Mouse (Mus musculus): ENCODE results near the gene Nlgn2. TPM values are rescaled to one million over a fixed set of nuclear protein-coding genes. Genes with fewer than 3 reads are reported as not detected.
"Not testable (repeated sequence)": the region's sequence is repeated elsewhere in the genome, so short reads cannot be mapped to it uniquely, and the experiment has no call there.

The Nlgn2 gene
- polyA plus RNA-seq, 1 experiment from 2014 or later = 14.7 TPM

GRCm38 (mm10) chr11:69878399-69878798 lies 40.8 kb upstream of the Nlgn2 start:
- Histone ChIP-seq H3K9ac (0 out of 2 replicates have a peak overlapping the region, but pooled peaks have one; percentile 18), H3K27ac (no peak overlapping the region), H3K36me3 (no peaks in the 10 kb centered on the region), H3K4me1 (peaks cover 27% of the 10 kb centered on the region), H3K9me3 (replicated peaks) (no peaks in the 10 kb centered on the region), H3K27me3 (peaks cover 24% of the 10 kb centered on the region), H3K4me2 (replicated peaks) (no peak overlapping the region), H3K4me3 (no peak overlapping the region)
- WGBS = 82% methylated on average over 3 of the region's 3 CpGs
- no peak for ATAC-seq (ENCODE audit: low FRiP score)

- H3K27ac ChIP-seq = no peak within 1 kb of the TSS; the same call in 1 of the 2 replicates
- 92% methylated on average over 11 of the region's 11 CpGs for WGBS
- no peaks in the 10 kb centered on the region for H3K9me3 ChIP-seq (replicated peaks)
- H3K4me2 ChIP-seq (replicated peaks) = peak within 1 kb of the TSS; percentile 44
- peaks cover 24% of the 10 kb centered on the region for H3K27me3 ChIP-seq
- peak within 1 kb of the TSS; percentile 29; the same call in 1 of the 2 replicates for H3K9ac ChIP-seq
- H3K36me3 ChIP-seq = no peaks in the 10 kb centered on the region
- H3K4me3 ChIP-seq = 0 out of 2 replicates have a peak within 1 kb of the TSS, but pooled peaks have one; percentile 6
- no peak for ATAC-seq (ENCODE audit: low FRiP score)
- peaks cover 27% of the 10 kb centered on the region for H3K4me1 ChIP-seq
Measured at GRCm38 (mm10) chr11:69877878-69878277, 40.3 kb upstream of the Nlgn2 start, which contains the start of gene Tmem95. Gene Tmem95, minus strand, starts transcription at chr11:69878018.

- no peak overlapping the region for H3K27ac ChIP-seq
- WGBS = under 1% methylated on average over 12 of the region's 12 CpGs
- H3K9me3 ChIP-seq (replicated peaks) = no peaks in the 10 kb centered on the region
- peak overlapping the region; percentile 44 for H3K4me2 ChIP-seq (replicated peaks)
- H3K4me3 ChIP-seq = 0 out of 2 replicates have a peak overlapping the region, but pooled peaks have one; percentile 6
- peak overlapping the region; percentile 29; the same call in 1 of the 2 replicates for H3K9ac ChIP-seq
- peaks cover 16% of the 10 kb centered on the region for H3K27me3 ChIP-seq
- peaks cover 27% of the 10 kb centered on the region for H3K4me1 ChIP-seq
- no peaks in the 10 kb centered on the region for H3K36me3 ChIP-seq
- ATAC-seq (ENCODE audit: low FRiP score) = 0 out of 2 replicates have a peak, but pooled peaks have one; percentile 34
Measured at GRCm38 (mm10) chr11:69876867-69877266, 39.3 kb upstream of the Nlgn2 start.

GRCm38 (mm10) chr11:69876186-69876585 lies 38.6 kb upstream of the Nlgn2 start:
- Histone ChIP-seq H3K4me3 (no peak overlapping the region), H3K27me3 (peaks cover 12% of the 10 kb centered on the region), H3K9ac (no peak overlapping the region), H3K4me1 (peaks cover 24% of the 10 kb centered on the region), H3K36me3 (no peaks in the 10 kb centered on the region), H3K27ac (peak overlapping the region; percentile 17; the same call in 1 of the 2 replicates), H3K9me3 (replicated peaks) (no peaks in the 10 kb centered on the region), H3K4me2 (replicated peaks) (no peak overlapping the region)
- WGBS = 67% methylated on average over 7 of the region's 7 CpGs
- no peak for ATAC-seq (ENCODE audit: low FRiP score)

- Histone ChIP-seq H3K27me3 (no peaks in the 10 kb centered on the region; the same call in 1 of the 2 replicates), H3K9me3 (replicated peaks) (no peaks in the 10 kb centered on the region), H3K4me3 (no peak overlapping the region), H3K9ac (no peak overlapping the region), H3K27ac (no peak overlapping the region), H3K4me1 (peaks cover 5% of the 10 kb centered on the region), H3K4me2 (replicated peaks) (no peak overlapping the region), H3K36me3 (no peaks in the 10 kb centered on the region)
- ATAC-seq (ENCODE audit: low FRiP score) = no peak
- 87% methylated on average over 4 of the region's 4 CpGs for WGBS
Measured at GRCm38 (mm10) chr11:69872451-69872850, 34.9 kb upstream of the Nlgn2 start.

- peaks cover 4% of the 10 kb centered on the region; the same call in 1 of the 2 replicates for H3K27me3 ChIP-seq
- no peak for ATAC-seq (ENCODE audit: low FRiP score)
- H3K9ac ChIP-seq = no peak overlapping the region
- H3K27ac ChIP-seq = no peak overlapping the region
- H3K4me2 ChIP-seq (replicated peaks) = no peak overlapping the region
- no peak overlapping the region for H3K4me3 ChIP-seq
- no peaks in the 10 kb centered on the region for H3K4me1 ChIP-seq
- no peaks in the 10 kb centered on the region for H3K9me3 ChIP-seq (replicated peaks)
- 86% methylated on average over 7 of the region's 7 CpGs for WGBS
- no peaks in the 10 kb centered on the region for H3K36me3 ChIP-seq
Measured at GRCm38 (mm10) chr11:69871822-69872221, 34.2 kb upstream of the Nlgn2 start.

GRCm38 (mm10) chr11:69870289-69871069 lies 32.9 kb upstream of the Nlgn2 start:
- no peak overlapping the region for H3K4me3 ChIP-seq
- no peak overlapping the region for H3K4me2 ChIP-seq (replicated peaks)
- no peak overlapping the region for H3K27ac ChIP-seq
- no peaks in the 10 kb centered on the region for H3K4me1 ChIP-seq
- H3K27me3 ChIP-seq = peaks cover 5% of the 10 kb centered on the region; the same call in 1 of the 2 replicates
- 95% methylated on average over 2 of the region's 2 CpGs for WGBS
- ATAC-seq (ENCODE audit: low FRiP score) = no peak
- no peak overlapping the region for H3K9ac ChIP-seq
- no peaks in the 10 kb centered on the region for H3K9me3 ChIP-seq (replicated peaks)
- no peaks in the 10 kb centered on the region for H3K36me3 ChIP-seq

- no peaks in the 10 kb centered on the region for H3K4me1 ChIP-seq
- no peak overlapping the region for H3K4me2 ChIP-seq (replicated peaks)
- WGBS = 74% methylated on average over 9 of the region's 9 CpGs
- no peak overlapping the region for H3K27ac ChIP-seq
- H3K27me3 ChIP-seq = 0 out of 2 replicates have a peak, but pooled peaks cover 5% of the 10 kb centered on the region
- H3K36me3 ChIP-seq = no peaks in the 10 kb centered on the region
- no peak overlapping the region for H3K9ac ChIP-seq
- no peak for ATAC-seq (ENCODE audit: low FRiP score)
- no peaks in the 10 kb centered on the region for H3K9me3 ChIP-seq (replicated peaks)
- H3K4me3 ChIP-seq = no peak overlapping the region
Measured at GRCm38 (mm10) chr11:69867335-69867734, 29.8 kb upstream of the Nlgn2 start.

- no peak overlapping the region for H3K9ac ChIP-seq
- H3K36me3 ChIP-seq = no peaks in the 10 kb centered on the region
- H3K4me2 ChIP-seq (replicated peaks) = no peak overlapping the region
- H3K9me3 ChIP-seq (replicated peaks) = no peaks in the 10 kb centered on the region
- 0 out of 2 replicates have a peak, but pooled peaks cover 5% of the 10 kb centered on the region for H3K27me3 ChIP-seq
- H3K4me1 ChIP-seq = no peaks in the 10 kb centered on the region
- no peak overlapping the region for H3K4me3 ChIP-seq
- 87% methylated on average over 9 of the region's 9 CpGs for WGBS
- H3K27ac ChIP-seq = no peak overlapping the region
- no peak for ATAC-seq (ENCODE audit: low FRiP score)
Measured at GRCm38 (mm10) chr11:69865561-69865960, 28.0 kb upstream of the Nlgn2 start.

GRCm38 (mm10) chr11:69864138-69864860 lies 26.7 kb upstream of the Nlgn2 start:
- 61% methylated on average over 8 of the region's 8 CpGs for WGBS
- no peak overlapping the region for H3K27ac ChIP-seq
- no peak for ATAC-seq (ENCODE audit: low FRiP score)
- no peak overlapping the region for H3K4me2 ChIP-seq (replicated peaks)
- H3K9me3 ChIP-seq (replicated peaks) = no peaks in the 10 kb centered on the region
- no peaks in the 10 kb centered on the region for H3K4me1 ChIP-seq
- H3K9ac ChIP-seq = no peak overlapping the region
- no peak overlapping the region for H3K4me3 ChIP-seq
- peaks cover 10% of the 10 kb centered on the region for H3K27me3 ChIP-seq
- H3K36me3 ChIP-seq = no peaks in the 10 kb centered on the region

GRCm38 (mm10) chr11:69863729-69864128 lies 26.1 kb upstream of the Nlgn2 start:
- ATAC-seq (ENCODE audit: low FRiP score); H3K4me2 ChIP-seq (replicated peaks); H3K36me3 ChIP-seq; H3K9me3 ChIP-seq (replicated peaks); H3K27ac ChIP-seq; H3K4me1 ChIP-seq; H3K4me3 ChIP-seq; H3K9ac ChIP-seq: not testable (repeated sequence)
- peaks cover 15% of the 10 kb centered on the region for H3K27me3 ChIP-seq
- 78% methylated on average over 3 of the region's 3 CpGs for WGBS

Data from hindbrain, embryonic 12.5 days (tissue).